Mouse (Mus musculus) MEL (cell line): ENCODE measurements around the gene Trhr2. TPM values are rescaled to one million over a fixed set of nuclear protein-coding genes. Genes with fewer than 3 reads are reported as not detected.
A peak's percentile ranks its signal among the peaks of the same experiment; 100 is the strongest.

Experiments used
- DNase-seq: peaks from one replicate; pipeline ENCODE4 v3.0.0; 2011; ENCODE audit warnings: low read depth, low spot score
- H3K27ac ChIP-seq: 2 replicates; pipeline ENCODE4 v1.5.1; 2012; ENCODE audit warnings: low read depth, mild to moderate bottlenecking, control low read depth, low read length, moderate library complexity; ENCODE audit not compliant: control insufficient read depth
- H3K27me3 ChIP-seq, 2 experiments: fragments of 150-350 bp in 1 of 2; sonication (generic) in 1 of 2; 2 replicates each; pipeline ENCODE4 v1.6.1; 2012; ENCODE audit warnings: low read length in 2 of 2, mild to moderate bottlenecking in 2 of 2, improper control_type of control experiment in 1 of 2, moderate library complexity in 1 of 2; ENCODE audit not compliant: insufficient read depth in 2 of 2, control insufficient read depth in 1 of 2
- H3K36me3 ChIP-seq, 2 experiments: 2 replicates each; pipeline ENCODE4 v1.6.1; 2012 to 2014; ENCODE audit warnings: low read length in 2 of 2, improper control_type of control experiment in 1 of 2, inconsistent platforms in 1 of 2, mild to moderate bottlenecking in 1 of 2; ENCODE audit not compliant: insufficient read depth in 2 of 2, control insufficient read depth in 1 of 2
- H3K4me1 ChIP-seq, 2 experiments: fragments of 150-350 bp in 1 of 2; sonication (generic) in 1 of 2; 2 replicates each; pipeline ENCODE4 v1.6.1; 2012; ENCODE audit warnings: low read length in 2 of 2, improper control_type of control experiment in 1 of 2, mild to moderate bottlenecking in 1 of 2; ENCODE audit not compliant: insufficient read depth in 2 of 2, control insufficient read depth in 1 of 2
- H3K4me3 ChIP-seq, 2 experiments: fragments of 150-350 bp in 1 of 2; sonication (generic) in 1 of 2; 2 replicates each; pipeline ENCODE4 v1.5.1; 2012; ENCODE audit warnings: low read depth in 2 of 2, low read length in 2 of 2, mild to moderate bottlenecking in 2 of 2, moderate library complexity in 2 of 2, control low read depth in 1 of 2, improper control_type of control experiment in 1 of 2; ENCODE audit not compliant: control insufficient read depth in 1 of 2, insufficient read depth in 1 of 2
- H3K79me2 ChIP-seq: 2 replicates; pipeline ENCODE4 v1.6.1; 2012; ENCODE audit warnings: mild to moderate bottlenecking, low read length, moderate library complexity; ENCODE audit not compliant: control insufficient read depth, poor library complexity, insufficient read depth
- H3K9ac ChIP-seq: 2 replicates; pipeline ENCODE4 v1.6.1; 2012; ENCODE audit warnings: low read depth, mild to moderate bottlenecking, control low read depth, low read length, moderate library complexity; ENCODE audit not compliant: control insufficient read depth, poor library complexity, severe bottlenecking
- H3K9me3 ChIP-seq: fragments of 150-350 bp; sonication (generic); replicated peaks from 2 replicates; pipeline ENCODE4 v1.6.1; 2012; ENCODE audit warnings: mild to moderate bottlenecking, low read length, improper control_type of control experiment, moderate library complexity; ENCODE audit not compliant: insufficient read depth
- ETS1 ChIP-seq: IDR thresholded peaks from 2 replicates; pipeline ENCODE4 v1.6.1; 2012; ENCODE audit warnings: low read depth, mild to moderate bottlenecking, inconsistent platforms, low read length, improper control_type of control experiment, moderate library complexity
- HCFC1 ChIP-seq: IDR thresholded peaks from 2 replicates; pipeline ENCODE4 v1.6.1; 2012; ENCODE audit warnings: low read depth, mild to moderate bottlenecking, inconsistent platforms, low read length, improper control_type of control experiment, moderate library complexity
- MAX ChIP-seq: IDR thresholded peaks from 2 replicates; pipeline ENCODE4 v1.6.1; 2011; ENCODE audit warnings: low read length, improper control_type of control experiment
- MAZ ChIP-seq: IDR thresholded peaks from 2 replicates; pipeline ENCODE4 v1.6.1; 2012; ENCODE audit warnings: low read depth, mild to moderate bottlenecking, inconsistent platforms, low read length, improper control_type of control experiment
- MXI1 ChIP-seq: IDR thresholded peaks from 2 replicates; pipeline ENCODE4 v1.6.1; 2011; ENCODE audit warnings: mild to moderate bottlenecking, low read depth, low read length, improper control_type of control experiment
- NELFE ChIP-seq: IDR thresholded peaks from 2 replicates; pipeline ENCODE4 v1.6.1; 2011; ENCODE audit warnings: low read depth, low read length, improper control_type of control experiment
- POLR2AphosphoS2 ChIP-seq: IDR thresholded peaks from 2 replicates; pipeline ENCODE4 v1.6.1; 2011; ENCODE audit warnings: low read length, improper control_type of control experiment
- SIN3A ChIP-seq: IDR thresholded peaks from 2 replicates; pipeline ENCODE4 v1.6.1; 2012; ENCODE audit warnings: low read length, improper control_type of control experiment, inconsistent platforms
- SMC3 ChIP-seq: IDR thresholded peaks from 2 replicates; pipeline ENCODE4 v1.6.1; 2011; ENCODE audit warnings: low read depth, low read length, improper control_type of control experiment
- UBTF ChIP-seq: IDR thresholded peaks from 2 replicates; pipeline ENCODE4 v1.6.1; 2012; ENCODE audit warnings: low read depth, mild to moderate bottlenecking, inconsistent platforms, low read length, improper control_type of control experiment, moderate library complexity, borderline replicate concordance; ENCODE audit not compliant: insufficient read depth
- ZC3H11A ChIP-seq: IDR thresholded peaks from 2 replicates; pipeline ENCODE4 v1.6.1; 2012; ENCODE audit warnings: low read depth, mild to moderate bottlenecking, inconsistent platforms, low read length, improper control_type of control experiment
- ZKSCAN1 ChIP-seq: IDR thresholded peaks from 2 replicates; pipeline ENCODE4 v1.6.1; 2012; ENCODE audit warnings: low read depth, mild to moderate bottlenecking, inconsistent platforms, low read length, improper control_type of control experiment, moderate library complexity
- ZMIZ1 ChIP-seq: IDR thresholded peaks from 2 replicates; pipeline ENCODE4 v1.6.1; 2012; ENCODE audit warnings: low read depth, mild to moderate bottlenecking, inconsistent platforms, low read length, improper control_type of control experiment, moderate library complexity
- ZNF384 ChIP-seq: IDR thresholded peaks from 2 replicates; pipeline ENCODE4 v1.6.1; 2012; ENCODE audit warnings: low read depth, mild to moderate bottlenecking, inconsistent platforms, low read length, improper control_type of control experiment
- polyA plus RNA-seq, 2 experiments: library from polyadenylated mRNA; stranded (reverse) in 1 of 2; unstranded in 1 of 2; fragments of >175 nt in 1 of 2; fragments of >200 nt in 1 of 2; gene quantifications; 2 replicates each; pipeline versions ENCODE4 v1.2.1 to v1.2.4; 2012; ENCODE audit warnings: low replicate concordance in 2 of 2, low read depth in 1 of 2; ENCODE audit not compliant: insufficient read length in 2 of 2, insufficient read depth in 1 of 2, missing spikeins in 1 of 2
- total RNA-seq: library from RNA; depleted of rRNA; stranded (reverse); fragments of 300-350 nt; gene quantifications from 2 replicates; pipeline ENCODE4 v1.2.3, GENCODE M21; 2012

Gene Trhr2
- total and polyA plus RNA-seq, 3 experiments: 0.07 to 0.12 TPM; not detected in 1

DNA sequence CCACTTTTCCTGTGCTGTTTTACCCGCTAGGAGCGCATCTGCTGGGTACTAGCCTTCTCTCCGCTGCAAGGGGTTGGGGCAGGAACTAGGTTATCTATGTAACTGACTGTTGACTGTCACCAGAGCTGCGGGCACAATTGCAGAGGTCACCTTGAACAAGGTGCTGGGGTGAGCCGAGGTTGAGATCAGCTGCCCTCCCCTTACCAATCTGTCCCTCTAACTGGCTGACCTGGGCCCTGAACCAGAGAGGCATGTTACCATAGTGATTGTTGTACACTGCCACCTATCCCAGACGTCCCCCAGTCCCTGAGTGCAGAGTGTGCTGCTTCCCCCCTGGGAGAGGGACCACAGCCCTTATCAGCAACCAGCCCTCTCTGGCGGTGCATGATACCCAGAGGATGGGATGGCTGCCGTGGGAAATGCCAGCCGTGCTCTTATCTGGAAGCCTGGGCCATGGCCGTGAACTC is 39.1 kb downstream of the Trhr2 start (continued):
- no peak for TF ChIP-seq ZKSCAN1
- TF ChIP-seq NELFE: no peak
- peak; percentile 97 for TF ChIP-seq SIN3A
- peak; percentile 99 for TF ChIP-seq ETS1
- no peak; the same call in 1 of the 2 replicates for TF ChIP-seq ZNF384
- TF ChIP-seq HCFC1: no peak
- 0 out of 2 replicates have a peak, but pooled peaks have one; percentile 65 for TF ChIP-seq UBTF
- peak; percentile 14; the same call in 1 of the 2 replicates for TF ChIP-seq MAX
- peak; percentile 97 for TF ChIP-seq MAZ
- TF ChIP-seq ZC3H11A: no peak
- no peak; the same call in 1 of the 2 replicates for TF ChIP-seq ZMIZ1
- TF ChIP-seq MXI1: peak; percentile 73
- no peak for TF ChIP-seq SMC3
- TF ChIP-seq POLR2AphosphoS2: peak; percentile 69

DNA sequence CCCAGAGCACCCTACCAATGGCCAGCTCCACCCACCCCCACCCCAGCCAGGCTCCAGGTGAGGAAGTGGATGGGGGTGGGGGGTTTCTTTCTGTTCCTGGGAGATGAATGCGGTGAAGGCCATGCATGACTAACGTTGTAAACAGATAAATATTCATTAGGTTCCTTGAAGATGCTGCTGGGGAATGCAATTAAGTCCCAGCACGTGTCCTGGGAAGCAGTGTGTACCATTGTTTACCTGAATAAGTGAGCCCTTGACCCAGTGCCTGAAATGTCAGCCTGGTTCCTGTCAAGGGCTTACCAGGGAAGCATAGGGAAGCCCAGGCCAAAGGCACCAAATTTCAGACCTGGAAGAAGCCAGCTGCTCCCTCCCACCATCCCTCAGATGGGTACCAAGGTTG is 40.0 kb downstream of the Trhr2 start:
- Histone ChIP-seq H3K36me3 (peaks cover 11 to 84% of the 10 kb centered on the region in 2 experiments), H3K79me2 (peaks cover 20% of the 10 kb centered on the region), H3K9ac (peak overlapping the region; percentile 62), H3K27ac (peak overlapping the region; percentile 98), H3K4me3 (no peak overlapping the region), H3K4me1 (peaks cover 38 to 88% of the 10 kb centered on the region in 2 experiments), H3K9me3 (no peaks in the 10 kb centered on the region), H3K27me3 (no peaks in the 10 kb centered on the region)
- DNase-seq: no peak
- TF ChIP-seq ZNF384 (no peak), SMC3 (no peak)

DNA sequence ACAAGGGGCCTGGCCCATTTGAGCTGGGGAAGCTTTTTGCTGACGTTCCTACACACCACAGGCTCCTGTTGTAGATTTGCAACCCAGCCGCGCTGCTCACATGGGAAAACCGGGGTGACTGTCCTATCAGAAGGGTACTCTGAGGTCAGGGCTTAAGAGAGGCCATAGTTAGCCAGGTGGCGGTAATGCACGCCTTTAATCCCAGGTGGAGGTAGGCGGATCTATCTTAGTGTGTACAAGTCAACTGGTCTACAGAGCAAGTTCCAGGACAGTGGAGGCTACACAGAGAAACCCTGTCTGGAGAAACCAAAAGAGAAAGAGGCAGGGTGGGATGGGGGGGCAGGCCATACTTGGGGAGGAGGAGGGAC is 40.9 kb downstream of the Trhr2 start:
- H3K79me2 ChIP-seq: peaks cover 16% of the 10 kb centered on the region
- no peak for TF ChIP-seq ZMIZ1
- TF ChIP-seq UBTF: 0 out of 2 replicates have a peak, but pooled peaks have one; percentile 10
- H3K27me3 ChIP-seq: no peaks in the 10 kb centered on the region
- H3K4me1 ChIP-seq: peaks cover 39 to 88% of the 10 kb centered on the region in 2 experiments
- peak overlapping the region; percentile 62 for H3K9ac ChIP-seq
- no peaks in the 10 kb centered on the region for H3K9me3 ChIP-seq
- peak overlapping the region; percentile 98 for H3K27ac ChIP-seq
- H3K36me3 ChIP-seq: peaks cover 10 to 84% of the 10 kb centered on the region in 2 experiments
- DNase-seq: no peak
- H3K4me3 ChIP-seq: no peak overlapping the region
